Mouse (Mus musculus) hindbrain, embryonic 11.5 days (tissue): Measurements from ENCODE around the gene Brsk2. TPM values are rescaled to one million over a fixed set of nuclear protein-coding genes. Genes with fewer than 3 reads are reported as not detected.
A peak's percentile ranks its signal among the peaks of the same experiment; 100 is the strongest.

Experiments
- ATAC-seq: fragments of 200-750 bp; cut with Nextera tagmentation; 2 replicates; pipeline ENCODE4 v1.8.0; 2017; ENCODE audit warnings: mild to moderate bottlenecking, moderate TSS enrichment, moderate library complexity; ENCODE audit not compliant: low FRiP score
- DNase-seq: peaks from one replicate; pipeline ENCODE4 v3.0.0-alpha.2; 2015; ENCODE audit warnings: low spot score
- H3K27ac ChIP-seq: fragments of 300-500 bp; sonication (generic); 2 replicates; pipeline ENCODE4 v1.5.1; 2014; ENCODE audit warnings: mild to moderate bottlenecking, low read depth, low read length
- H3K27me3 ChIP-seq: fragments of 300-500 bp; sonication (generic); 2 replicates; pipeline ENCODE4 v1.6.1; 2014; ENCODE audit warnings: mild to moderate bottlenecking, low read length, moderate library complexity, mixed read lengths; ENCODE audit not compliant: control insufficient read depth, insufficient read depth
- H3K36me3 ChIP-seq: fragments of 300-500 bp; sonication (generic); 2 replicates; pipeline ENCODE4 v1.6.1; 2014; ENCODE audit warnings: mild to moderate bottlenecking, low read length, moderate library complexity, mixed read lengths; ENCODE audit not compliant: control insufficient read depth, insufficient read depth
- H3K4me1 ChIP-seq: fragments of 300-500 bp; sonication (generic); replicated peaks from 2 replicates; pipeline ENCODE4 v1.6.1; 2014; ENCODE audit warnings: low read length, mixed read lengths; ENCODE audit not compliant: control insufficient read depth, insufficient read depth
- H3K4me2 ChIP-seq: fragments of 300-500 bp; sonication (generic); replicated peaks from 2 replicates; pipeline ENCODE4 v1.6.1; 2014; ENCODE audit warnings: mild to moderate bottlenecking, low read depth, low read length
- H3K4me3 ChIP-seq: fragments of 300-500 bp; sonication (generic); 2 replicates; pipeline ENCODE4 v1.5.1; 2014; ENCODE audit warnings: low read depth, low read length
- H3K9ac ChIP-seq: fragments of 300-500 bp; sonication (generic); 2 replicates; pipeline ENCODE4 v1.6.1; 2014; ENCODE audit warnings: low read depth, low read length
- H3K9me3 ChIP-seq: fragments of 300-500 bp; sonication (generic); 2 replicates; pipeline ENCODE4 v1.6.1; 2016; ENCODE audit warnings: low read length; ENCODE audit not compliant: control insufficient read depth
- WGBS: fragments of 180-500 bp; shearing (Covaris S2); extraction: QIAGEN DNeasy Blood & Tissue Kit; methylation state at CpG from one replicate; pipeline ENCODE4 v1.1.7; 2014; 5-methylcytosine and 5-hydroxymethylcytosine counted together
- polyA plus RNA-seq: library from polyadenylated mRNA; unstranded; fragments of >200 nt; fragmentation: Nextera tagmentation; extraction: Ambion mirVana; gene quantifications from 2 replicates; pipeline ENCODE4 v1.2.1, GENCODE M21; 2014

Brsk2 gene
- polyA plus RNA-seq, 1 experiment from 2014 or later, result 15.6 TPM

GRCm38 (mm10) chr7:141988314-141988806 is 38.8 kb downstream of the Brsk2 start:
- DNase-seq, result no peak
- H3K27me3 ChIP-seq, result no peaks in the 10 kb centered on the region
- no peak overlapping the region for H3K9ac ChIP-seq
- no peaks in the 10 kb centered on the region for H3K9me3 ChIP-seq
- no peak overlapping the region for H3K4me2 ChIP-seq
- peaks cover 14% of the 10 kb centered on the region for H3K36me3 ChIP-seq
- H3K4me3 ChIP-seq, result no peak overlapping the region
- no peaks in the 10 kb centered on the region for H3K4me1 ChIP-seq
- WGBS, result 88% methylated on average over 7 of the region's 7 CpGs
- H3K27ac ChIP-seq, result no peak overlapping the region
- ATAC-seq, result no peak; the same call in 1 of the 2 replicates

GRCm38 (mm10) chr7:141991183-141991582 is 41.6 kb downstream of the Brsk2 start:
- no peaks in the 10 kb centered on the region for H3K9me3 ChIP-seq
- H3K9ac ChIP-seq, result no peak overlapping the region
- no peak for ATAC-seq
- no peaks in the 10 kb centered on the region for H3K27me3 ChIP-seq
- WGBS, result 82% methylated on average over 2 of the region's 2 CpGs
- no peak overlapping the region for H3K27ac ChIP-seq
- no peaks in the 10 kb centered on the region for H3K4me1 ChIP-seq
- DNase-seq, result no peak
- H3K36me3 ChIP-seq, result peaks cover 14% of the 10 kb centered on the region
- no peak overlapping the region for H3K4me2 ChIP-seq
- no peak overlapping the region for H3K4me3 ChIP-seq

GRCm38 (mm10) chr7:141994121-141994520 is 44.6 kb downstream of the Brsk2 start:
- 90% methylated on average over 4 of the region's 4 CpGs for WGBS

GRCm38 (mm10) chr7:142000661-142001060 is 51.1 kb downstream of the Brsk2 start:
- no peak overlapping the region for H3K4me2 ChIP-seq
- H3K9me3 ChIP-seq, result no peaks in the 10 kb centered on the region
- DNase-seq (no peak), ATAC-seq (no peak)
- H3K36me3 ChIP-seq, result peaks cover 13% of the 10 kb centered on the region
- H3K27me3 ChIP-seq, result no peaks in the 10 kb centered on the region
- no peaks in the 10 kb centered on the region for H3K4me1 ChIP-seq
- no peak overlapping the region for H3K4me3 ChIP-seq
- 92% methylated on average over 3 of the region's 3 CpGs for WGBS
- no peak overlapping the region for H3K9ac ChIP-seq
- no peak overlapping the region for H3K27ac ChIP-seq

More at GRCm38 (mm10) chr7:141994121-141994520, 44.6 kb downstream of the Brsk2 start:
- H3K9me3 ChIP-seq, result no peaks in the 10 kb centered on the region
- no peak overlapping the region for H3K27ac ChIP-seq
- peaks cover 17% of the 10 kb centered on the region; the same call in 1 of the 2 replicates for H3K36me3 ChIP-seq
- no peak overlapping the region for H3K9ac ChIP-seq
- H3K4me2 ChIP-seq, result no peak overlapping the region
- no peak overlapping the region for H3K4me3 ChIP-seq
- no peaks in the 10 kb centered on the region for H3K27me3 ChIP-seq
- DNase-seq (no peak), ATAC-seq (no peak)
- no peaks in the 10 kb centered on the region for H3K4me1 ChIP-seq

GRCm38 (mm10) chr7:142001597-142002340 is 52.2 kb downstream of the Brsk2 start:
- peak; percentile 17; the same call in 1 of the 2 replicates for ATAC-seq
- no peak for DNase-seq
- 84% methylated on average over 19 of the region's 22 CpGs for WGBS
- H3K27ac ChIP-seq, result no peak overlapping the region
- H3K4me3 ChIP-seq, result no peak overlapping the region
- peaks cover 11% of the 10 kb centered on the region for H3K36me3 ChIP-seq
- no peaks in the 10 kb centered on the region for H3K27me3 ChIP-seq
- H3K9ac ChIP-seq, result no peak overlapping the region
- H3K4me2 ChIP-seq, result no peak overlapping the region
- no peaks in the 10 kb centered on the region for H3K4me1 ChIP-seq
- no peaks in the 10 kb centered on the region for H3K9me3 ChIP-seq

- H3K9me3 ChIP-seq, result no peaks in the 10 kb centered on the region
- no peaks in the 10 kb centered on the region for H3K4me1 ChIP-seq
- ATAC-seq, result no peak
- no peaks in the 10 kb centered on the region for H3K27me3 ChIP-seq
- no peak overlapping the region for H3K4me3 ChIP-seq
- H3K9ac ChIP-seq, result no peak overlapping the region
- no peaks in the 10 kb centered on the region for H3K36me3 ChIP-seq
- H3K4me2 ChIP-seq, result no peak overlapping the region
- WGBS, result 62% methylated on average over 1 of the region's 1 CpGs
- no peak overlapping the region for H3K27ac ChIP-seq
- peak; percentile 49 for DNase-seq
Observed at GRCm38 (mm10) chr7:142016562-142016961, 67.0 kb downstream of the Brsk2 start.

- WGBS, result 65% methylated on average over 2 of the region's 2 CpGs
- H3K4me2 ChIP-seq, result no peak overlapping the region
- no peaks in the 10 kb centered on the region for H3K4me1 ChIP-seq
- ATAC-seq (no peak), DNase-seq (no peak)
- H3K27me3 ChIP-seq, result no peaks in the 10 kb centered on the region
- no peaks in the 10 kb centered on the region for H3K36me3 ChIP-seq
- no peak overlapping the region for H3K27ac ChIP-seq
- no peaks in the 10 kb centered on the region for H3K9me3 ChIP-seq
- H3K9ac ChIP-seq, result no peak overlapping the region
- H3K4me3 ChIP-seq, result no peak overlapping the region
Observed at GRCm38 (mm10) chr7:142019699-142020098, 70.1 kb downstream of the Brsk2 start.

- Histone ChIP-seq H3K27ac (no peak overlapping the region), H3K4me2 (no peak overlapping the region), H3K36me3 (no peaks in the 10 kb centered on the region), H3K27me3 (no peaks in the 10 kb centered on the region), H3K4me1 (no peaks in the 10 kb centered on the region), H3K9me3 (no peaks in the 10 kb centered on the region), H3K9ac (no peak overlapping the region), H3K4me3 (no peak overlapping the region)
- DNase-seq, result no peak
- WGBS, result 61% methylated on average over 3 of the region's 3 CpGs
- no peak for ATAC-seq
Observed at GRCm38 (mm10) chr7:142020827-142021226, 71.3 kb downstream of the Brsk2 start.

GRCm38 (mm10) chr7:142025196-142025595 is 75.6 kb downstream of the Brsk2 start:
- H3K9me3 ChIP-seq, result no peaks in the 10 kb centered on the region
- 67% methylated on average over 2 of the region's 2 CpGs for WGBS
- H3K27ac ChIP-seq, result no peak overlapping the region
- H3K9ac ChIP-seq, result no peak overlapping the region
- no peaks in the 10 kb centered on the region for H3K36me3 ChIP-seq
- no peaks in the 10 kb centered on the region for H3K27me3 ChIP-seq
- no peaks in the 10 kb centered on the region for H3K4me1 ChIP-seq
- H3K4me2 ChIP-seq, result no peak overlapping the region
- ATAC-seq, result no peak
- no peak for DNase-seq
- no peak overlapping the region for H3K4me3 ChIP-seq
